Mouse (Mus musculus): ENCODE measurements around the gene Slc17a6. TPM values are rescaled to one million over a fixed set of nuclear protein-coding genes. Genes with fewer than 3 reads are reported as not detected.
"Not testable (repeated sequence)": the region's sequence is repeated elsewhere in the genome, so short reads cannot be mapped to it uniquely, and the experiment has no call there.

The Slc17a6 gene
- polyA plus RNA-seq, 3 experiments from 2014 or later: not detected

GRCm38 (mm10) chr7:51693539-51694217 lies 71.9 kb downstream of the Slc17a6 start:
- ATAC-seq: no peak

- ATAC-seq: no peak
Measured at GRCm38 (mm10) chr7:51694452-51694851, 72.6 kb downstream of the Slc17a6 start.

GRCm38 (mm10) chr7:51709508-51709907 lies 87.7 kb downstream of the Slc17a6 start:
- no peak for ATAC-seq

GRCm38 (mm10) chr7:51710346-51710745 lies 88.5 kb downstream of the Slc17a6 start:
- ATAC-seq: not testable (repeated sequence)

GRCm38 (mm10) chr7:51715771-51716170 lies 94.0 kb downstream of the Slc17a6 start:
- ATAC-seq: no peak

Other genes starting within 250 kb of the Slc17a6 start
- under 1 TPM in 1 of 3 experiments, not detected in 2; 0.04 TPM for gene Ano5, start 111.0 kb upstream of the Slc17a6 start, polyA plus RNA-seq (2017; shearing (Covaris generic))
- 10 to 100 TPM in 1 of 3 experiments, 1 to 10 TPM in 2; 2.3 to 10.3 (median 3.6) TPM for gene Gas2, start 240.0 kb downstream of the Slc17a6 start, polyA plus RNA-seq (2017; shearing (Covaris generic))
- gene Fancf, start 240.3 kb downstream of the Slc17a6 start, polyA plus RNA-seq (2017; shearing (Covaris generic)): 1 to 10 TPM; 1.5 to 1.8 (median 1.5) TPM